13 mouse cellular contexts compared by ENCODE assay signal in genomic region chr6:52170898-52171223, GRCm38 (mm10). TPM values are rescaled to one million over a fixed set of nuclear protein-coding genes. Genes with fewer than 3 reads are reported as not detected.
A peak's percentile ranks its signal among the peaks of the same experiment; 100 is the strongest.
DNase-seq lines count a peak whose midpoint lies in the region; ATAC-seq lines count a peak whose summit lies in the region.
"Had no signal": no experiment of that assay in that cellular context is flagged by ENCODE, and none has a peak within 500 bp of the region (broad histone marks: within the 10 kb centered on the region; RNA-seq: fewer than 3 reads in every experiment).

No protein-coding gene starts in this region.

- H3K27me3 ChIP-seq in heart, embryonic 11.5 days (ENCODE audit: control insufficient read depth, insufficient read depth, low read length), result peaks cover 91% of the 10 kb centered on the region
- peaks cover 44% of the 10 kb centered on the region for H3K27me3 ChIP-seq in lung, embryonic 16.5 days (ENCODE audit: control insufficient read depth, insufficient read depth, low read depth, low read length)
- H3K27me3 ChIP-seq in limb, embryonic 10.5 days (ENCODE audit: low read depth, poor library complexity, severe bottlenecking), result peaks cover 80% of the 10 kb centered on the region
- H3K27me3 ChIP-seq in stomach, embryonic 16.5 days (ENCODE audit: control insufficient read depth, insufficient read depth, low read length), result no peaks in the 10 kb centered on the region
- H3K27me3 ChIP-seq: Patski had no signal

- 10% methylated on average over 5 of the region's 5 CpGs for WGBS in heart, embryonic 11.5 days (ENCODE audit: insufficient replicate concordance)
- WGBS in lung, embryonic 16.5 days, result 13% methylated on average over 5 of the region's 5 CpGs
- WGBS in limb, embryonic 10.5 days, result 18% methylated on average over 5 of the region's 5 CpGs
- WGBS in stomach, embryonic 16.5 days, result 26% methylated on average over 5 of the region's 5 CpGs

- ATAC-seq in heart, embryonic 11.5 days (replicated peaks; ENCODE audit: insufficient number of reproducible peaks, low FRiP score, low TSS enrichment), result no peak
- no peak for ATAC-seq in lung, embryonic 16.5 days (ENCODE audit: low read depth)
- ATAC-seq in stomach, embryonic 16.5 days (ENCODE audit: insufficient read depth, low FRiP score), result no peak
- ATAC-seq: forebrain, postnatal 0 days; Patski had no signal

- DNase-seq in heart, adult 9 months (ENCODE audit: low spot score in 2 of 2), result no peak
- no peak for DNase-seq in lung, adult 18-20 months
- no peak for DNase-seq in limb, embryonic 10.5 days (ENCODE audit: low spot score)
- no peak for DNase-seq in cerebellum, adult 11-12 months
- no peak for DNase-seq in right cerebral cortex, postnatal 25 days
- DNase-seq: B cell, adult 2 months; cerebellum, postnatal 36 days; forebrain, postnatal 0 days had no signal

- H3K27ac ChIP-seq in heart, embryonic 11.5 days (ENCODE audit: low read depth, low read length), result 0 out of 2 replicates have a peak overlapping the region, but pooled peaks have one; percentile 46
- peak overlapping the region; percentile 90 for H3K27ac ChIP-seq in lung, embryonic 16.5 days (ENCODE audit: low read length)
- H3K27ac ChIP-seq in limb, embryonic 10.5 days, result peak overlapping the region; percentile 81
- H3K27ac ChIP-seq in stomach, embryonic 16.5 days (ENCODE audit: low read length), result peak overlapping the region; percentile 99

- H3K4me2 ChIP-seq in heart, embryonic 11.5 days, result peak overlapping the region; percentile 42; the same call in 1 of the 2 replicates
- H3K4me2 ChIP-seq in lung, embryonic 16.5 days (ENCODE audit: low read depth, low read length), result peak overlapping the region; percentile 65
- peak overlapping the region; percentile 65 for H3K4me2 ChIP-seq in stomach, embryonic 16.5 days (ENCODE audit: low read depth, low read length)
- H3K4me2 ChIP-seq: midbrain, embryonic 11.5 days had no signal

- H3K9me3 ChIP-seq in heart, embryonic 11.5 days (replicated peaks; ENCODE audit: control insufficient read depth, low read length), result no peaks in the 10 kb centered on the region
- H3K9me3 ChIP-seq in lung, embryonic 16.5 days (ENCODE audit: control insufficient read depth, low read length), result no peaks in the 10 kb centered on the region
- H3K9me3 ChIP-seq in limb, embryonic 10.5 days (replicated peaks), result no peaks in the 10 kb centered on the region
- H3K9me3 ChIP-seq in stomach, embryonic 16.5 days (replicated peaks; ENCODE audit: control insufficient read depth, low read length), result no peaks in the 10 kb centered on the region

- no peak overlapping the region for H3K4me3 ChIP-seq in heart, embryonic 11.5 days (ENCODE audit: low read depth, low read length)
- H3K4me3 ChIP-seq in lung, embryonic 16.5 days (ENCODE audit: low read length), result peak overlapping the region; percentile 35
- H3K4me3 ChIP-seq in limb, embryonic 10.5 days, result peak overlapping the region; percentile 47
- peak overlapping the region; percentile 29 for H3K4me3 ChIP-seq in stomach, embryonic 16.5 days (replicated peaks; ENCODE audit: low read length)

- H3K36me3 ChIP-seq in heart, embryonic 11.5 days (ENCODE audit: control insufficient read depth, insufficient read depth, low read length), result no peaks in the 10 kb centered on the region
- H3K36me3 ChIP-seq in lung, embryonic 16.5 days (ENCODE audit: control insufficient read depth, insufficient read depth, low read length), result no peaks in the 10 kb centered on the region
- H3K36me3 ChIP-seq in limb, embryonic 10.5 days, result peaks cover 21% of the 10 kb centered on the region
- H3K36me3 ChIP-seq in stomach, embryonic 16.5 days (ENCODE audit: control insufficient read depth, insufficient read depth, low read length), result no peaks in the 10 kb centered on the region

- H3K9ac ChIP-seq in heart, embryonic 11.5 days (ENCODE audit: low read depth, low read length), result peak overlapping the region; percentile 56; the same call in 1 of the 2 replicates
- H3K9ac ChIP-seq in lung, embryonic 16.5 days (ENCODE audit: low read length), result peak overlapping the region; percentile 76
- peak overlapping the region; percentile 81 for H3K9ac ChIP-seq in stomach, embryonic 16.5 days (ENCODE audit: low read length)
- H3K9ac ChIP-seq: forebrain, postnatal 0 days had no signal

- H3K4me1 ChIP-seq in heart, embryonic 11.5 days (ENCODE audit: control insufficient read depth, insufficient read depth, low read length), result peaks cover 10% of the 10 kb centered on the region; the same call in 1 of the 2 replicates
- H3K4me1 ChIP-seq in lung, embryonic 16.5 days (replicated peaks; ENCODE audit: control insufficient read depth, insufficient read depth, low read length), result peaks cover 25% of the 10 kb centered on the region
- peaks cover 98% of the 10 kb centered on the region for H3K4me1 ChIP-seq in limb, embryonic 10.5 days
- H3K4me1 ChIP-seq in stomach, embryonic 16.5 days (ENCODE audit: control insufficient read depth, insufficient read depth, low read length), result peaks cover 28% of the 10 kb centered on the region

RNA-seq across cellular contexts. Expression of gene Hoxa2, which starts 6.2 kb away (rescaled TPM):
- polyA plus RNA-seq in heart, embryonic 11.5 days (2014; fragmentation: Nextera tagmentation; extraction: Ambion mirVana), result 3.5 and 3.6 TPM in 2 replicates
- polyA plus RNA-seq in lung, embryonic 16.5 days (2015; fragmentation: Nextera tagmentation; extraction: Ambion mirVana), result 9.5 and 10.2 TPM in 2 replicates
- polyA plus RNA-seq in limb, embryonic 10.5 days (2016; fragmentation: Nextera tagmentation; extraction: Ambion mirVana), result 4.5 and 5.3 TPM in 2 replicates
- polyA plus RNA-seq in stomach, embryonic 16.5 days (2015; fragmentation: Nextera tagmentation; extraction: Ambion mirVana), result 7.4 and 8.5 TPM in 2 replicates
- polyA plus RNA-seq: forebrain, postnatal 0 days had no signal

RNA-seq across cellular contexts. Expression of gene 5730596B20Rik, which starts 6.4 kb away (rescaled TPM):
- polyA plus RNA-seq in heart, embryonic 11.5 days (2014; fragmentation: Nextera tagmentation; extraction: Ambion mirVana), result 0.45 and 0.57 TPM in 2 replicates
- polyA plus RNA-seq in lung, embryonic 16.5 days (2015; fragmentation: Nextera tagmentation; extraction: Ambion mirVana), result 2.4 and 2.5 TPM in 2 replicates
- polyA plus RNA-seq in limb, embryonic 10.5 days (2016; fragmentation: Nextera tagmentation; extraction: Ambion mirVana), result 1.1 and 1.3 TPM in 2 replicates
- 2.1 and 2.6 TPM in 2 replicates for polyA plus RNA-seq in stomach, embryonic 16.5 days (2015; fragmentation: Nextera tagmentation; extraction: Ambion mirVana)
- polyA plus RNA-seq: forebrain, postnatal 0 days; midbrain, embryonic 11.5 days had no signal

RNA-seq across cellular contexts. Expression of gene Hoxa1, which starts 12.7 kb away (rescaled TPM):
- polyA plus RNA-seq in heart, embryonic 11.5 days (2014; fragmentation: Nextera tagmentation; extraction: Ambion mirVana), result 1.2 TPM in 2 replicates
- polyA plus RNA-seq in lung, embryonic 16.5 days (2015; fragmentation: Nextera tagmentation; extraction: Ambion mirVana), result 1.4 and 1.6 TPM in 2 replicates
- 1.3 and 1.9 TPM in 2 replicates for polyA plus RNA-seq in limb, embryonic 10.5 days (2016; fragmentation: Nextera tagmentation; extraction: Ambion mirVana)
- 1.4 and 1.5 TPM in 2 replicates for polyA plus RNA-seq in stomach, embryonic 16.5 days (2015; fragmentation: Nextera tagmentation; extraction: Ambion mirVana)
- polyA plus RNA-seq: forebrain, postnatal 0 days had no signal

RNA-seq across cellular contexts. Expression of gene Hoxa4, which starts 20.7 kb away (rescaled TPM):
- polyA plus RNA-seq in heart, embryonic 11.5 days (2014; fragmentation: Nextera tagmentation; extraction: Ambion mirVana), result 0.68 and 1.4 TPM in 2 replicates
- polyA plus RNA-seq in lung, embryonic 16.5 days (2015; fragmentation: Nextera tagmentation; extraction: Ambion mirVana), result 2.4 and 2.7 TPM in 2 replicates
- 1.6 and 1.8 TPM in 2 replicates for polyA plus RNA-seq in limb, embryonic 10.5 days (2016; fragmentation: Nextera tagmentation; extraction: Ambion mirVana)
- polyA plus RNA-seq in stomach, embryonic 16.5 days (2015; fragmentation: Nextera tagmentation; extraction: Ambion mirVana), result 2.5 and 2.8 TPM in 2 replicates
- polyA plus RNA-seq: forebrain, postnatal 0 days; midbrain, embryonic 11.5 days had no signal

RNA-seq across cellular contexts. Expression of gene Hoxa5, which starts 33.5 kb away (rescaled TPM):
- polyA plus RNA-seq in heart, embryonic 11.5 days (2014; fragmentation: Nextera tagmentation; extraction: Ambion mirVana), result 2.4 and 2.6 TPM in 2 replicates
- 32.3 and 36.3 TPM in 2 replicates for polyA plus RNA-seq in lung, embryonic 16.5 days (2015; fragmentation: Nextera tagmentation; extraction: Ambion mirVana)
- polyA plus RNA-seq in limb, embryonic 10.5 days (2016; fragmentation: Nextera tagmentation; extraction: Ambion mirVana), result 9.8 and 10.4 TPM in 2 replicates
- polyA plus RNA-seq in stomach, embryonic 16.5 days (2015; fragmentation: Nextera tagmentation; extraction: Ambion mirVana), result 8.8 and 11.0 TPM in 2 replicates
- polyA plus RNA-seq: forebrain, postnatal 0 days; midbrain, embryonic 11.5 days had no signal

Comparison
In these comparisons a context has a peak if more than half of its experiments do, and no peak if none do; other contexts are left out.
1. H3K27ac ChIP-seq: peak in every context shown above with its lines; median percentile 99 in stomach, embryonic 16.5 days; 90 in lung, embryonic 16.5 days; 81 in limb, embryonic 10.5 days; 46 in heart, embryonic 11.5 days.